Mouse (Mus musculus): ENCODE data around the gene Eif2s3x. TPM values are rescaled to one million over a fixed set of nuclear protein-coding genes. Genes with fewer than 3 reads are reported as not detected.

The Eif2s3x gene
- total RNA-seq, 2 experiments from 2014 or later: 100 to 154 TPM

Other genes with a start within 250 kb of the Eif2s3x start
- gene AU015836, start 244.2 kb downstream of the Eif2s3x start, total RNA-seq (2021): not detected
- gene Zfx, start 89.2 kb downstream of the Eif2s3x start, total RNA-seq (2021): 10 to 100 TPM; 24.9 to 29.0 TPM
- 10 to 100 TPM in 1 of 2 experiments, 1 to 10 TPM in 1; 8.6 to 10.8 TPM for gene Klhl15, start 21.7 kb upstream of the Eif2s3x start, total RNA-seq (2021)
- gene Fam90a1b, start 153.9 kb upstream of the Eif2s3x start, total RNA-seq (2021): not detected
- 100 to 1,000 TPM; 206 to 252 TPM for gene Apoo, start 154.3 kb upstream of the Eif2s3x start, total RNA-seq (2021)